Mouse (Mus musculus) heart, postnatal 25 days (tissue): ENCODE measurements around the gene Cisd3. TPM values are rescaled to one million over a fixed set of nuclear protein-coding genes. Genes with fewer than 3 reads are reported as not detected.
"Not testable (repeated sequence)": the region's sequence is repeated elsewhere in the genome, so short reads cannot be mapped to it uniquely, and the experiment has no call there.

ENCODE experiments used
- DNase-seq: peaks from one replicate; pipeline ENCODE4 v3.0.0; 2022; ENCODE audit warnings: low spot score
- intact Hi-C: fragments of 180-260 bp; cut with DNase I; formaldehyde crosslinking; loops from one replicate; pipeline ENCODE4 v1.15.1; 2025
- total RNA-seq, 2 experiments: library from RNA; stranded (reverse); gene quantifications; 2 replicates each; pipeline ENCODE4 v1.2.3; 2021

Gene Cisd3
- total RNA-seq, result 100 to 1,000 TPM; 145 to 155 TPM

DNA sequence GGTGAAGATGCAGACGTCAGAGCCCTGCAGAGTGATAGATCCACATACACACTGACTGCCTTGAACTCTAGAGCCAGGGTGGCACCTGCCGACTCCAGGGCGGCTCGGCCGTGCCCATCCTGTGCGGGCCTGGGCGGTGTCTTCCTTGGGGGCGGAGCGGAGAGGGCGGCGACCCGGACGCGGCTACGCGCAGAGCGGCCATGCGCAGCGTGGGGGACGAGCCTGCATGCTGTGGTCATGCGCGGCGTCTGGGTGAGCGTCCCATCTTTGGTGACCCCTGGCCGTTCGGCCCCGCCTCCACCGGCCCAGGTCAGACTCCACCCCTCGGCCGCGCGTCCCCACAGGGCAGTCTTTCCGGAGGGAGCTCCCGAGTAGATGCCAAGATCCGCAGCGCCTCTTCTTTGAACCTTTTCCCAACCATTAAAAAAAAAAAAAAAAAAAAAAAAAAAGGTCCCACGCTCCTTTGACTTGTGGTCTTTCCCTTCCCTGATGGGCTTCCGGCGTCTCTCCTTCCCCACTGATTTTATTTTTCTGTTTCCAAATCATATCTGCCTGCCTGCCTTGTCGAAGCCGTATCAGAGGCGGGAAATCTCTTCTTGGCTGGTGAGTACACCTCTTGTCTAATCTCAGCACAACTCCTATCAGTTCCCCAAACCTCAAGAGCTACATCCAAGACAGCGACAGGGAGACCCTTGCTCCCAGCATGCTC lies at the start of gene Cisd3:
Cisd3 (plus strand) TSS at position 214 of the 709 bp plus-strand sequence.
- DNase-seq, result peak; percentile 94
- intact Hi-C loops, result loop anchor here (2.0 kb wide), 1 partner anchor 21 kb away; no protein-coding TSS in a partner anchor

- intact Hi-C loops, result no loop called here
- DNase-seq, result no peak
These were observed 44.0 kb upstream of the Cisd3 start for GRCm38 (mm10) chr11:97641668-97642067.

DNA sequence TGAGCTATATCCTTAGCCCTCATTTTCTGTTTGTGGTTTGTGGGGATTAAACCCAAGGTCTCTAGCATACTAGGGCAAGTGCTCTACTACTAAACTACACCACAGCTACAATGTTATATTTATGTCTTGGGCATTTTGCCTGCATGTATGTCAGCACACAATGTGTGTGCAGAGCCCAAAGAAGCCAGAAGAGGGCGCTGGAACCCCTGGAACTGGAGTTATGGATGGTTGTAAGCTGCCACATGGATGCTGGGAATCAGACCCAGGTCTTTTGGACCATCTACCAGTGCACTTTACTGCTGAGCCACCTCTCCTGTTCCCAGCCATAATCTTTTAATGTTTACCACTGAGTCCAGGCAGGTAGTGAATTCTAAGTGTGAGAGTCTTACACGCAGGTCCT lies 42.9 kb upstream of the Cisd3 start:
- intact Hi-C loops, result no loop called here
- DNase-seq, result no peak

DNA sequence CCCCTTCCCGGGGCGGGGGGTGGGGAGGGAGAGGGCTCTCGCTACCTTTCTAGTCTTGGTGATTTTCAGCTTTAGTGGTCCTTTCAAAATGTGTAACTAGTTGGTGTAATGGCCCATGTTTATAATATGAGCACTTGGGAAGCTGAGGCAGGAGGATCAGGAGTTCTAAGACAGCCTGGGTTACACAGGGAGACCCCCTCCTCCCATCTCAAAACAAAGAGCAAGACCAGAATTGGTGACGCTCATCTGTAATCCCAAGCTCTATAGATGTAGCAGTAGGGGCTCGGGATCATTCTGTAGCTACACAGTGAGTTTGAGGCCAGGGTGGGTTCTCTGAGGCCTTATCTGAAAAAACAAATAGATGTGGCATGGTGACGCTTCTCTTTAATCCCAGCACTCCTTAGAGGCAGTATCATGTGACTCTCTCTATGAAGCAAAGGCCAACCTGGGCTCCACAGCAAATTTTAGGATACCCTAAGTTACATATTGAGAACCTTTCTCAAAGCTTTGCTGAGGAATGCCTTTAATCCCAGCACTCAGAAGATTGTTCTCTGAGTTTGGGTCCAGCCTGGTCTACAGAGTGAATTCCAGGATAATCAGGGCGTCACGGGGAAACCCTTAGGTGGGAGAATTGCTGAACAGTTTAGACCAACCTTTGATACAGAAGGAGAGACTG lies 42.1 kb upstream of the Cisd3 start:
- intact Hi-C loops, result loop anchor here (1.0 kb wide), 1 partner anchor 47 kb away; no protein-coding TSS in a partner anchor
- no peak for DNase-seq

GRCm38 (mm10) chr11:97644834-97645233 lies 40.8 kb upstream of the Cisd3 start:
- DNase-seq, result no peak

DNA sequence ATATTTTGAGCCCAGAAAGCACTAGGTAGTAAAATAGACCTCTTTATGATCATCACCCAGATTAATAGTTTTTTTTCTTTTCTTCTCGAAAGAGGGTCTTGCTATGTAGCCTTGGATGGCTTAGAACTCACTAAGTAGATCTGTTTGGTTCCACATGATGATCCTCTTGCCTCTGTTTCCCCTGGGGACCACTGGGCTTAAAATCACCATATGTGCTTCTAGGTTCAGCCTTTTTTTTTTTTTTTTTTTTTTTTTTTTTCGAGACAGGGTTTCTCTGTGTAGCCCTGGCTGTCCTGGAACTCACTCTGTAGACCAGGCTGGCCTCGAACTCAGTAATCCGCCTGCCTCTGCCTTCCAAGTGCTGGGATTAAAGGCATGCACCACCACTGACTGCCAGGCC lies 37.1 kb upstream of the Cisd3 start:
- DNase-seq, intact Hi-C loops: not testable (repeated sequence)

More at GRCm38 (mm10) chr11:97644834-97645233, 40.8 kb upstream of the Cisd3 start:
- intact Hi-C loops, result loop anchor here (1.0 kb wide), 1 partner anchor 45 kb away; no protein-coding TSS in a partner anchor

DNA sequence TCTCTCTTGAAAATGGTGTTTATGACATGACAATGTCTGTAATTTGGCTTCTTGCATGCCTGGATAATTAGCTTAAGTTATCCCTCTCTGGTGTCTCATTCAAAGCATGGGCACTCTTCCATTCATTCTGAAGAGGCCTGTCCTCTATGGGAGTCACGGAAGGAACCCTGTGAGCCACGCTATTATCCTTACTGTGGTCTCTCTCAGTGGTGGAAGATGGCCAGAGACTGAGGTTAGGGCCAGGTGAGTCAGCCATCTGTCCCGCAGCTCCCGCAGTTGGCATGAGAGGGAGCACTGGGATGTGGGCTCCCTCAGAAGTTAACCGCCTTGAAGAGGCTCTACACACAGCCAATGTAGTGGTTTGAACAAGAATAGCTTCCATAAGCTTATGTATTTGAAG lies 35.3 kb upstream of the Cisd3 start:
- DNase-seq, result no peak
- intact Hi-C loops, result no loop called here

DNA sequence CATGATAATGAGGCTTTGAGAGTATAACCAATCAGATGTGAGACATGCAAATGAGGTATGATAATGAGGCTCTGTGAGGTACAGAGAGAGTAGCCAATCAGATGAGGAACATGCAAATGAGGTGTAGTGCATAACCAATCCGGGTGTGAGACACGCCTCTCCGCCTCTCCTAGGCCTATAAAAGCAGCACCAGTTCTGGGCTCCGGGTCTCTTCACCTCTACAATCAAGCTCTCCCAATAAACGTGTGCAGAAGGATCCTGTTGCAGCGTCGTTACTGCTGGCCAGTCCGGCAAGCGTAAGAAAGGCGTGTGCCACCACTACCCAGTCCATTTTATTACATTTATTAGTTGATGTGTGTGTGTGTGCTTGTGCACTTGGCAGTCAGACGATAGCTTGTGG lies 32.2 kb upstream of the Cisd3 start:
- intact Hi-C loops, DNase-seq: not testable (repeated sequence)

DNA sequence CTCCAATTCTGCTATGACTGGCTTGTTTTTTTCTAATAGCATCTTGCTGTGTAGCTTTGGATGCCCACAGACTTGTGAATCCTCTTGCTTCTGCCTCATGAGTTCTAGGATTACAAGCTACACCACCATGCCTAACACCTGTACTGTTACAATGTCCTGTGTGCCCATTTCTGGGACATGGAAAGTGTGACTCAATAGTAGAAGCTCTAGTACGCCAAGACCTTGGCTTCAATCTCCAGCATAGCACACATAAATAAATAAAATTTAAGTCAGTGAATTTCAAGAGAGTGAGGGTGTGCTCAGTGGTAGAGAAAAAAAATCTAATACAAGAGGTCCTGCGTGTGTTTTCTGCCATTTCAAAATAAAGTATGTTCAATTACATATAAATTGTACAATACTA lies 31.4 kb upstream of the Cisd3 start:
- intact Hi-C loops, result no loop called here

GRCm38 (mm10) chr11:97656269-97656971 lies 29.2 kb upstream of the Cisd3 start:
- intact Hi-C loops, result no loop called here
- no peak for DNase-seq

More for the DNA sequence above, 31.4 kb upstream of the Cisd3 start:
- no peak for DNase-seq

DNA sequence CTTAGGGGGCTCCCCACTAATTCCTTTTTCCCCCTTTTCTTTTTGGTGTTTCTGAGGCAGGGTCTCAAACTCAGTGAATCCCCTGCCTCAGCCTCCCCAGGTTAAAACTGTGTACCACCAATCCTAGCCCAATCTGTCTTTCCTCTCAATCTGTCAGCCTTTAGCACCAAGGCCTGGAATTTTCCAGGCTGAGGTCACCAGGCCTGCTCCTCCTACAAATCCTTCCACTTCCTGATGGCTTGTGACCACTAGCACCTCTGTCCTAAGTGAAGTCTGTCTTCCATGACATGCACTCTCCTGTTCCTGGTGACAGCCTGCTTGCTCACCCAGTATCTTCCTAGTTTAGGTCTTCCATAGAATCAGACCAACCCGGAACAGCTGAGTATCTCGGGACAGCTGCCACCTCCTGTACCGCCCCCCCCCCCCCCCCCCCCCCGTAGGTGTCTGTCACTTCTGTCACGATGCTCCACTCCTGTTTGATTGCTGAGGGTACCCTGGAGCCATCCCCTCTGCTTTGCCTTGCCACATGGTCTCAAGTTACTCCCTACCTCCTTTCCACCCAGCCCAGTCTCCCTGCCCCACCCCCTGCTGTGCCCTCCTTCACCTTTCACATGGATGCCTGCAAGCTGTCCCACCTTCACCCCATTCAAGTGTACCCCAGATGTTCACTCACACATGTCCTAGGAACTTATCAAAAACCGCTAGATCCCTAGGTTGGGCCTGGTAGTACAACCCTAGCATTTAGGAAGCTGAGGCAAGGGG lies 28.3 kb upstream of the Cisd3 start:
- DNase-seq, result no peak
- intact Hi-C loops, result no loop called here

GRCm38 (mm10) chr11:97657967-97658366 lies 27.7 kb upstream of the Cisd3 start:
- DNase-seq, intact Hi-C loops: not testable (repeated sequence)

DNA sequence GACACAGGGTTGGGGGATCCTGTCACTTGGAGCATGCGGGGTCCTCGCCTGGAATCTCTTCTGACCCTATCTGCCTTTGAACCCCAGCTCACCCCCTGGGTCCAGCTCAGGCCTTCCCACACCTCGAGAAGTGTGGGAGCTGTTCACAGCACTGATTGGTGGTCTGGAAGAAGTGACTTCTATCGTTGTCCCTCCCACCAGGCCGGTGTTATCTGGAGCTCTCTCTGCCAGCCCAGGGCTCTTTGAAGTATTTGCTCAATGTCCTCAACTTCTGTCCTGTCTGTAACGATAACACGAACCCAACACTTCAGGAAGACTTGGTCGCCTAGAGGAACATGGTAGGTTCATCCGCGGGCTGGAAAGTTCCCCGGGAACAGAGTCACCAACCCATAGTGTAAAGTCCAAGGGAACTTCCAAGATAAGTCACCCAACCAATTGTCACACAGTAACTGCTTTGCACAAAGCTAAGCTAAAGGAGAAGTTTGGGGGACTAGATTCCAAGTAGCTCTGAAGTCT lies 26.8 kb upstream of the Cisd3 start:
- no peak for DNase-seq
- intact Hi-C loops, result no loop called here

DNA sequence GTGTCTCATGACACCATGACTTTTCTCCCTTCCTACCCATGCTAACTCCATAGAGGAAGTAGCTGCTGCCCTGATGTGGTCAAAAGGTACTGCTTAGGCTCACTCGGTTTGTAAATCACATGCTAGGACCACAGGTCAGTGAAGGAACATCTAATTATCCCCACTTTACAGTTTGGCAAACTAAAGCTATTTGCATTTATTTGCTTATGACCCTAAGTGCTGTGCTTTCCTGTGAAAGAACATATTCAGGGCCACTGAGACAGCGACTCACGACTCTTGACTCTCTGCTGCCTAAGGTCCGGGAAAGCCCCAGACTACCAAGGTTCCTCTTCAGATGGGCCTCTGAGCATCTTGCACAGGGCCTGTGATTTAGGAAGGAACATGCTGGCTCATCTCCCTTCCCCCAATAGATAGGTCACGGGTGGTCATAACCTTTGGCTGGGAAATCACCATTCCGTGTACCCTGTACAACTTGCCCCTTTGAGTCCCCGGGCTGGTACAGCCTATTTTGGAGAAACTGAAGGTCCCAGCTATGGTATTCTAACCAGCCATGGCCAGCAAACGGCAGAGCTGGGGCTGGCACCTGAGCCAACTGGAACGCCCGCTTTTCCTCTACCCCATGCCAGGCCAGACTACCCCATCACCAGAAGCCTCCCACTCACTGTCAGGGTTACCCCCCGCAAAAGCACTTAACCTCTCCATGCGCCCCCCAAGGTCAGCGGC lies 26.2 kb upstream of the Cisd3 start:
- DNase-seq, result no peak
- intact Hi-C loops, result no loop called here

DNA sequence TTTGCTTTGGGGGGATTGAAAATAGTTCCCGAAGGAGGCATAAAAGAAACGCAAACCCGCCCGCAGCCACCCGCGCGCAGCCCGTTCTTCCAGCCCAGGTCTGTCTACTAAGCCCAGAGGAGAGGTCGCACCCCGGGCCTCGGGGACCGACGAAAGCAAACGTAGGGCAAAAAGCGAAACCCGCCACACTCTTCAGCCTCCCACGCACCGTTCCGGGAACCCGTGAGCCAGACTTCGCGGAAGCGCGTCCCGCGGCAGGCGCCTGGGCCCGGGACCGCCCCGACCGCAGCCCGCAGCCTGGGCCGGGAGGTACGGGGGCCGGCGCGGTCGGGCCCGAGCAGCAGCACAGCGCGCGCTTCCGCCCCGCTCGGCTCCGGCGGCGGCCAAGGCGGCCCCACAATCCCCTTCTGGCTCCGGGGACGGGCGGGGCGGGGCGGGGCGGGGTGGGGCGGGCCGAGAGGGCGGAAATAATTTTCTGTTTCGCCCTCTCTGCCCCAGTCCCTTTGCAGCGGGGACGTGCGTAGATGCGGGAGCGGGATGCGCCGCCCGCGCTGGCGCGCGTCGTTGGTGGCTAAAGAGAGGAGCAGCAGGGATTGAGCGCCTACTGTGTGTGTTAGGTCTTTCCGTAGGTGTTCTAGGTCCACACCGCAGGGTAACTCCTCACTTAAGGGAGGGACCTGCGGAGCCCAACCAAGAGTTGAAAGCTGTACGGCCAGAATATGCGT lies 25.5 kb upstream of the Cisd3 start:
- intact Hi-C loops, result no loop called here
- peak; percentile 64 for DNase-seq

DNA sequence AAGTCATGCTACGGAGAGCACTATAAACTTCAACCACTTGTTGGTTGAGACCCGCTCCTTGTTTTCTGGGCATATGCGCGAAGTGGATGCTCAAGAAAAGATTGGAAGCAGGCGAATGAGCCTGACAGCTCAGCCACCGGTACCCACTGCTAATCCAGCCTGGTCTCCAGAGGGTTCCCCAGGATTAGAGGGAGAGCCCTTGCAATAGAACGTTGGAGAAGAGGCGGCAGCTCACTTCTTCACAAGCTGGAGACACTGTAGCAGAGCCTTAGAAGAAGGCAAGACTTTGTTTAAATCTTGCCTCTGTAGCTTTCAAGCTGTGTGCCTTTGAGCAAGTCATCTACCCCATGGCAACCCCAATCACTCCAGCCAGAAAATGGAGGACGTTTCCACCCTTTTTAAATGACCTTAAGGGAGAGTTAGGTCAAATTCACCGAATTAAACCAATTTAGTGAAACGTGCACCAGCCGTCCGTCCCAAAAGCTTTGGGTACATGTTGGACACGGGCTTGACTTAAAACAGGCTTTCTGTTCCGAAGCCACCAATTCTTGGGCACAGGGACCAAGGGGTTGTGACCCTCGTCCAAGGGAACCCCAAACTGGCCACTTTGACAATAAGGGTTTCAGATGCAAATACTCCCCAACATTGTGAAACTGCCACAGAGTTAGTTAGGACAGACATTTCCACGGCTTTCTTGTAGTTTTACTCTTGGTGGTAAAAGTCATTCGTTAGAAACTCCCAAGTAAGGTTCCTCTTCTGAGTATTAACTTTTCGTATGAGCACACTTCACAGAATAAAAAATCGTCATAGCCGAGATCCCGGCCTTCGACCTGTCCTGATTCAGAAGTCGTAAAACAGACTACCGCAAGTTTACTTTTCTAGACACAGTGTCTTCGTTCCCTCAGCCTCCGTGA lies 24.6 kb upstream of the Cisd3 start:
- intact Hi-C loops, result no loop called here
- DNase-seq, result no peak

- DNase-seq, result no peak
- intact Hi-C loops, result no loop called here
These were observed 23.9 kb upstream of the Cisd3 start for GRCm38 (mm10) chr11:97661648-97662133.
